Mouse (Mus musculus) heart, embryonic 11.5 days (tissue): Measurements from ENCODE around the gene Men1. TPM values are rescaled to one million over a fixed set of nuclear protein-coding genes. Genes with fewer than 3 reads are reported as not detected.
"Not testable (repeated sequence)": the region's sequence is repeated elsewhere in the genome, so short reads cannot be mapped to it uniquely, and the experiment has no call there.

Experiments
- ATAC-seq: fragments of 200-750 bp; cut with Nextera tagmentation; replicated peaks from 2 replicates; pipeline ENCODE4 v1.8.0; 2017; ENCODE audit warnings: moderate library complexity; ENCODE audit not compliant: insufficient number of reproducible peaks, low FRiP score, low TSS enrichment
- H3K27ac ChIP-seq: fragments of 300-500 bp; sonication (generic); 2 replicates; pipeline ENCODE4 v1.5.1; 2014; ENCODE audit warnings: mild to moderate bottlenecking, low read depth, low read length
- H3K27me3 ChIP-seq: fragments of 300-500 bp; sonication (generic); 2 replicates; pipeline ENCODE4 v1.6.1; 2014; ENCODE audit warnings: mild to moderate bottlenecking, low read length, mixed read lengths; ENCODE audit not compliant: control insufficient read depth, insufficient read depth
- H3K36me3 ChIP-seq: fragments of 300-500 bp; sonication (generic); 2 replicates; pipeline ENCODE4 v1.6.1; 2014; ENCODE audit warnings: mild to moderate bottlenecking, low read length, moderate library complexity, mixed read lengths; ENCODE audit not compliant: control insufficient read depth, insufficient read depth
- H3K4me1 ChIP-seq: fragments of 300-500 bp; sonication (generic); 2 replicates; pipeline ENCODE4 v1.6.1; 2014; ENCODE audit warnings: low read length; ENCODE audit not compliant: control insufficient read depth, insufficient read depth
- H3K4me2 ChIP-seq: fragments of 300-500 bp; sonication (generic); 2 replicates; pipeline ENCODE4 v1.6.1; 2014; ENCODE audit warnings: mild to moderate bottlenecking, moderate library complexity
- H3K4me3 ChIP-seq: fragments of 300-500 bp; sonication (generic); 2 replicates; pipeline ENCODE4 v1.5.1; 2014; ENCODE audit warnings: low read depth, low read length
- H3K9ac ChIP-seq: fragments of 300-500 bp; sonication (generic); 2 replicates; pipeline ENCODE4 v1.6.1; 2014; ENCODE audit warnings: mild to moderate bottlenecking, low read depth, low read length, moderate library complexity
- H3K9me3 ChIP-seq: fragments of 300-500 bp; sonication (generic); replicated peaks from 2 replicates; pipeline ENCODE4 v1.6.1; 2016; ENCODE audit warnings: low read length; ENCODE audit not compliant: control insufficient read depth
- WGBS: fragments of 180-500 bp; shearing (Covaris S2); extraction: QIAGEN DNeasy Blood & Tissue Kit; methylation state at CpG from one replicate; pipeline ENCODE4 v1.1.7; 2014; ENCODE audit not compliant: insufficient replicate concordance; 5-methylcytosine and 5-hydroxymethylcytosine counted together
- polyA plus RNA-seq: library from polyadenylated mRNA; unstranded; fragments of >200 nt; fragmentation: Nextera tagmentation; extraction: Ambion mirVana; gene quantifications from 2 replicates; pipeline ENCODE4 v1.2.1, GENCODE M21; 2014

Gene Men1
- polyA plus RNA-seq = 31.8 and 35.1 TPM in 2 replicates

DNA sequence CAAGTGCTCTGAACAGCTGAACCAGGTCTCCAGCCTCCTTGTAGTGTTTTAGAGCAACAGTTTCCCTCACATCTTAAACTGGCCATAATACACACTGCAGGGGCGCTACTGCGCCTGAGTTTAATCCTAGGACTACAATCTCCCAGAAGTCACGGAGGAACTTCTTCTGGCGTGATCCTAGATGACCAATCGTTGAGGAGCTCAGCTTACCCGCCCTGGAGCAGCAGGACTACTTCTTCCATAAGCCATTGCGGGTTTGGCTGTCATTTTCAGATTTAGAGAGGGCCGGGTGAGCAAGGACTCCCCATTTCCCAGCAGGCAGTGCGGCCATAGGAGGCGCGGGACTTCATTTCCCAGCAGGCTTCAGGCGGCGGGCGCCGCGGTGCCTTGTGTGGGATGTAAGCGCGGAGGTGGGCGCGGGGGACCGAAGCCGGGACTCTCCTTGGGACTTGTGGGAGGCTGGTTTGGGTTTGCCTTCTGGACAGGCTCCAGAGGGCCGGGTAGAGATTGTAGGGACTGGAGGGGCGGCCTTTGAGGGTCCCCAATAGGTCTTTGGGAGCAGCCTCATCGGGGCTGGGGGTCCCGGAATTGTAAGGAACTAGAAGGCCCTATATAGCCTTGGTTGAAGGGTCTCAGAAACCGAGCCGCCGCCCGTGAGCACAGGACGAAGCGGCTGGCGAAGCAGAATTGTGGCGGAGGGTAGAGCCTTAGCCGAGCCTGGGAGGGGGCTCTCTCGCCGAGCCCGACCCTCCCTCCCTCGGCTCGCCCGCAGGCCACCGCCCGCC is at the start of gene Men1:
Gene Men1 (plus strand): TSS at position 307 of the 785 bp plus-strand sequence.
- ATAC-seq = peak; percentile 80
- Histone ChIP-seq H3K27ac (peak within 1 kb of the TSS; percentile 66), H3K4me1 (peaks cover 15% of the 10 kb centered on the region), H3K36me3 (peaks cover 26% of the 10 kb centered on the region), H3K9me3 (no peaks in the 10 kb centered on the region), H3K27me3 (no peaks in the 10 kb centered on the region), H3K4me3 (peak within 1 kb of the TSS; percentile 89), H3K9ac (peak within 1 kb of the TSS; percentile 86), H3K4me2 (peak within 1 kb of the TSS; percentile 91)
- under 1% methylated on average over 39 of the region's 43 CpGs for WGBS

DNA sequence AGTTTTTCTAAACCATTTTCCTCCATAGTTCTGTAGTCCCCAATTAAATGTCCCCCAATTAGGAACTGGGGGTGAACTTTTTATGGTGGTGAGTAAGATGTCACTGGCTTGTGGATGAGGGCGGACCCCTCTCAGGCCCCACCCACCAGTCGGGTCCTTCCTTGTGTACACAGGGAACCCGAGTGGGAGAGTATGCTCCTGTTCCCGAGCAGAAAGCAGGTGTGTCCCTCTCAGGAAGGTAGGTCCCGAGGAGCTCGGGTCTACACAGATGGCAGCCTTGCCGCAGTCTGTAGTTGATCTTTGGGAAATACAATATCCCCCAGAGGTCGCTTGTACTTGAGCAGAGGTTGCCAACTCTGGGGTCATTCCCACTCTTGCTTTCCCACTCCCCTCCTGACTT is 49.6 kb upstream of the Men1 start:
- 49% methylated on average over 8 of the region's 8 CpGs for WGBS
- Histone ChIP-seq H3K4me2 (peak overlapping the region; percentile 49), H3K27me3 (no peaks in the 10 kb centered on the region), H3K4me1 (peaks cover 78% of the 10 kb centered on the region), H3K9me3 (no peaks in the 10 kb centered on the region), H3K4me3 (no peak overlapping the region), H3K27ac (peak overlapping the region; percentile 92), H3K9ac (peak overlapping the region; percentile 28; the same call in 1 of the 2 replicates), H3K36me3 (peaks cover 16% of the 10 kb centered on the region)
- no peak; the same call in 1 of the 2 replicates for ATAC-seq

DNA sequence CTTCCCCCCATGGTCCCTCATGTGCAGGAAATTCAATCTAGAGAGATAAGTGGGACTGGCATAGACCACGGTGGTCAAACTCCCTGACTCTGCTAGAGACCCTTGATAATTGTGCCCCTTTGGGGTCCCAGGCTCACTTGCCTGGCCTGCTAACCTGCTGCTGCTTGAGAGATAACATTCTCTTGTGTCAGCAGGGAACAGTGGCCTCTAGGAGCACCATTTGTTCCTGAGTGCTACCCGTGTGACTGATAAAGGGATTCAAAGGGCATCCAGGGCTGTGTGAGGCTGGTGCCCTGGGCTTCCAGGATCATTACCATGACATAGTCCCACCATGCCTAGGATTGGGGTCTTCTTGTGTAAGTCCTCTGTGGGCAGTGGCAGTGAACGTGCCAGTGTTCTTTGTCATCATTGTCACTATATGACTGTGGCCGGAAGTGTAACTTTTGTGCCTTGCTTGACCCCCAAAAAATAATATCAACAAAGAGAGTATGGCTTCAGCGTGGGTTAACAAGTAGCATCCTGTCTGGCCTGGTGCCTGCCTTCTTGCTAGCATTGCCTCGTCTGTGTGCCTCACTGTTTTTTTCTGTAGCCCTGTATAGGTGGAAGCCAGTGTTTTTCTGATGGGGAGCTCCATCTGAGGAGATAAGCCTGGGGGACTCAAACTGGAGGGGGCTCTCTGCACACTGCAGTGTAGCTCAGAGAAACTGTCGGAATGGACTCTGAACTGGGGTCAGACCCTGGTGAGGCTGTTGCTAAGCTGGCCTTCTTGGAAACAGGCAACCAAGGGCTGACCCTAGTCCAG is 48.9 kb upstream of the Men1 start:
- Histone ChIP-seq H3K4me3 (peak overlapping the region; percentile 18; the same call in 1 of the 2 replicates), H3K36me3 (peaks cover 16% of the 10 kb centered on the region), H3K4me2 (peak overlapping the region; percentile 49), H3K9me3 (no peaks in the 10 kb centered on the region), H3K4me1 (peaks cover 73% of the 10 kb centered on the region), H3K9ac (peak overlapping the region; percentile 28; the same call in 1 of the 2 replicates), H3K27ac (peak overlapping the region; percentile 92), H3K27me3 (no peaks in the 10 kb centered on the region)
- WGBS = 25% methylated on average over 7 of the region's 7 CpGs
- ATAC-seq = peak; percentile 37; the same call in 1 of the 2 replicates

DNA sequence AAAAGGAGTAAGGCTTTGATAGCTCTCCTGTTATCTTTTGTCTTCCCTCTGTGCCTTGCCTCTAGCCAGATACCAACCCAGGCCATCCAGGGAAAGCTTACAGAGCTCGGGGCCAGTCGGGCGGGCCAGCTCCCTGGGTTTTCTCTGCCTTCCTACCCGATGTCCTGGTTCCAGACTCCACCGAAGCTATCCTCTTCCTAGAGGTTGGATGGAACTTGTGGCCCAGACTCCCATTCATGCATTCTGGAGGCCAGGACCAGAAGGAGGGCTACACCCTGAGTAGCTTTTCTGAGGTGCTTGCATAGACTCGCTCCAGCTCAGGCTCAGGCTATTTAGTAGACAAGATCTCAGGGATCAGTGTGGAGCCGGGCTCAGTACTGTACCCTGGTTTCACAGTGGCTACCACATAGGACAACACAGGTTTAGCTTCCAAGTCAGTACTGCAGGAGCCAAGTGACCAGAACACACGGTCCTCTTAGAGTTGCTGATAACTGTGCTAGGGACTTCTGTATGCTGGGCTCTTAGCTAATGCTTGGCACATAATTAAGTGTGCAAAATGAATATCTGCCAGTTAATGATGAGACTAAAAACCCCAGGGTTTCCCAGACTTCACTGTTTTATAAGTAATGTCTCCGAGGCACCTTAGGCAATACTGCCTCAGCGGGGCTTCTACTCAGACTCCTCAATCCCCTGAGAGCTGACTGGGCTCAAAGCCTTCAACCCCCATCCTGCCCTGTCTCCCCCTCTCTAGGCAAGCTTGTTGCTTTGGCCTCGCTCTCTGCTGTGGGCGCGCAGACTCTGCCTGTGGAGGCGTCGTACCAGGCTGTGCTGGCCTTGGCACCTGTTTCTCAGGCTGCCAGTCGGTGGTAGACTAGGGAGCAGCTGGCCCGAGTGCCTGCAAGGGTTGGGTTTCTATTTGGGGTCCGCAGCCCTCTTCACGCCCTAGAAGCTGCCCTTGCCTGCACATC is 48.1 kb upstream of the Men1 start:
- Histone ChIP-seq H3K9me3 (no peaks in the 10 kb centered on the region), H3K27ac (peak overlapping the region; percentile 92), H3K9ac (peak overlapping the region; percentile 2; the same call in 1 of the 2 replicates), H3K27me3 (no peaks in the 10 kb centered on the region), H3K4me1 (peaks cover 72% of the 10 kb centered on the region), H3K4me3 (peak overlapping the region; percentile 1; the same call in 1 of the 2 replicates), H3K4me2 (peak overlapping the region; percentile 49), H3K36me3 (peaks cover 11% of the 10 kb centered on the region; the same call in 1 of the 2 replicates)
- WGBS = 63% methylated on average over 19 of the region's 19 CpGs
- ATAC-seq = no peak

DNA sequence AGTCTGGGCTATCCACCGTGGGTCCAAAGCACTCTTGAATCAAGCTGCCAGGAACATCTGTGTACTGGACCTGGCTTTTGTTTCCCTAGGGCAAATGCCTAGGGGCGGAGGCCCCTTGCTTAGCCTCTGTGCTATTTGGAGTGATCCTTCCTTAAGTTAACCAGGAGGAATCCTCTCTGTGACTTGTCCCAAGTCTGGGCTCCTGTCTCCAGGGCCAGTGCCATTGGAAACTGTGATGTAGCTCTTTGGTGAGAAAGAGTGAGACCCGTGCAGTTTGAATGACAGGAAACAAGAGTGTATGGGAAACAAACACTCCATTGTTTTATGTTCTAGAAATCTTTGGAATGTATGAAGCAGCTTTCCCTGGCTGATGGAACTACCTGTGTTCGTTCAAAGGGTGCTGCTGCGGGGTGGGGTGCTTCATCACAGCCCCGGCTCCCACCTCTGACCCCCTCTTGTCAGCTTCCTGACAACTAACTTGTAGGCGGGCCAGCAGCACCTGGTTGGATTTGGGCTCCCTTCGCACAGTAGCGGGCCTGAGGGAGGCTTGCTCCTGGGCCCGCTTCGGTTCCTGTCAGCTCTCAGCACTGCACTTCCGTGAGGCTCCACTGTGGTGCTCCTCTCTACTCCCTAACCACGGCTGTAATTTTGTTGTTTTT is 46.4 kb upstream of the Men1 start:
- peaks cover 66% of the 10 kb centered on the region for H3K4me1 ChIP-seq
- H3K36me3 ChIP-seq = no peaks in the 10 kb centered on the region; the same call in 1 of the 2 replicates
- no peak overlapping the region for H3K4me3 ChIP-seq
- H3K27ac ChIP-seq = peak overlapping the region; percentile 57
- H3K9me3 ChIP-seq = no peaks in the 10 kb centered on the region
- 73% methylated on average over 13 of the region's 13 CpGs for WGBS
- H3K27me3 ChIP-seq = no peaks in the 10 kb centered on the region
- no peak overlapping the region for H3K4me2 ChIP-seq
- H3K9ac ChIP-seq = peak overlapping the region; percentile 54
- no peak for ATAC-seq

DNA sequence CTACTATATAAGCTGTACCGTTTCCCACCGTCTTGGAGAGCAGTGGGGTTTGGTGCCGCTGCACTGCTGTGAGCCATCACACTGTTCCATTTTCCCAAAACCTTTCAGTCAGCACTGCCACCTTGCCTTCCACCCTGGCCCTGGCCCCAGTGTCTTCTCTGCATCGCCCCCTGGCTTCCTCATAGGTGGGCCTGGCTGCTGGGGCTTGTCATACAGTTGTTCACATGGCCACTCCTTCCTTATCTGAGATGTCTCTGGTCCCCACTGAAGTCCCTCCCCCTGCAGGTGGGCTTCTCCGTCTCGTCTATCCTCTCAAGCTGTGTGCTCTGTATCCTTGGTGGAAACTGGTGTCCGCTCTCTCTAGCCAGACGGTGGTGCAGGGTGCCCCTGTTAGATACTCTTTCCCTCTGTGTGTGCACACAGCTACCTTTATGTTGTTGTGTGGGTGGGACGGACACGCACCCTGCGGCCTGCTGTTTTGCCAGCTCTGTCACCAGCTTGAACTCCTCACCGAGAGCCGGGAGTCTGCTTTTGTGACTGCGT is 45.0 kb upstream of the Men1 start:
- H3K27me3 ChIP-seq = no peaks in the 10 kb centered on the region
- no peak for ATAC-seq
- peaks cover 6% of the 10 kb centered on the region for H3K36me3 ChIP-seq
- H3K9me3 ChIP-seq = no peaks in the 10 kb centered on the region
- H3K4me2 ChIP-seq = no peak overlapping the region
- no peak overlapping the region for H3K27ac ChIP-seq
- H3K4me3 ChIP-seq = no peak overlapping the region
- peaks cover 52% of the 10 kb centered on the region for H3K4me1 ChIP-seq
- no peak overlapping the region for H3K9ac ChIP-seq
- 84% methylated on average over 14 of the region's 14 CpGs for WGBS

DNA sequence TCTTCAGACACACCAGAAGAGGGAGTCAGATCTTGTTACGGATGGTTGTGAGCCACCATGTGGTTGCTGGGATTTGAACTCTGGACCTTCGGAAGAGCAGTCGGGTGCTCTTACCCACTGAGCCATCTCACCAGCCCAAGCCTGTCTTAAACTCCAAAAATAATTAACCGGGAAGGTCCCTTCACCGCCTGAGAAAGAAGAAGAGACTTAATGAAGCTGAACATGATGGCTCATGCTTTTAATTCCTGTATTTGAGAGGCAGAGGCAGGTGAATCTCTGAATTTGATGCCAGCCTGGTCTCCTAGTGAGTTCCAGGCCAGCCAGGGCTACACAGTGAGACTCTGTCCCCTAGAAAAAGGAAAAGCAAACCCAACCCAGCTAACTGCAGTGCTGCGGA is 44.1 kb upstream of the Men1 start:
- H3K4me3 ChIP-seq, ATAC-seq, H3K9me3 ChIP-seq, H3K27me3 ChIP-seq: not testable (repeated sequence)
- Histone ChIP-seq H3K4me2 (peak overlapping the region; percentile 40), H3K4me1 (peaks cover 43% of the 10 kb centered on the region), H3K9ac (0 out of 2 replicates have a peak overlapping the region, but pooled peaks have one; percentile 16), H3K27ac (peak overlapping the region; percentile 74), H3K36me3 (peaks cover 14% of the 10 kb centered on the region)
- WGBS = 85% methylated on average over 5 of the region's 6 CpGs
